Comparison of ENCODE assay signal across 10 mouse cellular contexts in the genomic region with DNA sequence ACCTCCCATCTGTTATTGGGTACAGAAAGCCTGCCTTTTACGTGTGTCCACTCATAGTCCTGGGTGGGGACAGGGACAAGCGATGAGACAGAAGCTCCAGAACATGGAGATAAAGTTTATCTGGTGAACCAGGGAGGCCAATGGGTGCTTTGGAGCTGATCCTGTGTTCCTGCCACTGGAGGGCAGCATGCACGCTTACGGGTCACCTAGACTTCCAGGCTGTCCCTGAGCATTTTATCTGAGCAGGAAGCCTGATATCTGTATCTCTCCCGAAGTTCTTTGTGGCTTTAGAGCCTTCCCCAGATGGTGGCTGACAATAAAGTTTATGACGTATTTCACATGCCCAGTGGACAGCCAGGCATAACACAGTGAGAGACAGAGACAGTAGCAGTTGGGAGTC. TPM values are rescaled to one million over a fixed set of nuclear protein-coding genes. Genes with fewer than 3 reads are reported as not detected.
DNase-seq lines count a peak whose midpoint lies in the region; ATAC-seq and TF ChIP-seq lines count a peak whose summit lies in the region.
"Had no signal": no experiment of that assay in that cellular context is flagged by ENCODE, and none has a peak within 500 bp of the region (broad histone marks: within the 10 kb centered on the region; RNA-seq: fewer than 3 reads in every experiment).

No protein-coding gene starts in this region.

- H3K27me3 ChIP-seq in embryonic facial prominence, embryonic 10.5 days (replicated peaks; ENCODE audit: low read depth, poor library complexity, severe bottlenecking), result no peaks in the 10 kb centered on the region; the same call in 1 of the 2 replicates
- H3K27me3 ChIP-seq in liver, postnatal 0 days (ENCODE audit: insufficient read depth, low read length), result no peaks in the 10 kb centered on the region
- H3K27me3 ChIP-seq in small intestine, adult 2 months (ENCODE audit: control insufficient read depth, insufficient read depth, low read length), result no peaks in the 10 kb centered on the region
- H3K27me3 ChIP-seq: heart, embryonic 15.5 days; neural tube, embryonic 12.5 days had no signal

- H3K9me3 ChIP-seq in embryonic facial prominence, embryonic 10.5 days, result no peaks in the 10 kb centered on the region
- H3K9me3 ChIP-seq in liver, postnatal 0 days (ENCODE audit: low read length), result no peaks in the 10 kb centered on the region
- H3K9me3 ChIP-seq: heart, embryonic 15.5 days; neural tube, embryonic 12.5 days had no signal

- no peak for DNase-seq in cerebellum, adult 9-10 months
- peak; percentile 55 for DNase-seq in right cerebral cortex, postnatal 14 days
- no peak for DNase-seq in right cerebral cortex, postnatal 36 days (ENCODE audit: low spot score in 2 of 2)
- peak; percentile 58 for DNase-seq in embryonic facial prominence, embryonic 10.5 days (ENCODE audit: low spot score)
- DNase-seq in kidney, adult 9 months, result peak; percentile 32
- peak; percentile 72 for DNase-seq in liver, postnatal 0 days

- TF ChIP-seq POLR2A in small intestine, adult 2 months (IDR thresholded peaks at IDR 0.05; ENCODE audit: low read depth, low read length), result no peak

- ATAC-seq in cerebellum, adult (ENCODE audit: insufficient number of reproducible peaks, low FRiP score, low TSS enrichment), result 0 out of 2 replicates have a peak, but pooled peaks have one; percentile 42
- ATAC-seq in liver, postnatal 0 days, result peak; percentile 87

- peak; percentile 60; the same call in 1 of the 2 replicates for TF ChIP-seq EP300 in liver, postnatal 0 days (IDR thresholded peaks at IDR 0.05; ENCODE audit: low read depth)

- 0 out of 2 replicates have a peak overlapping the region, but pooled peaks have one; percentile 20 for H3K4me2 ChIP-seq in liver, postnatal 0 days (ENCODE audit: low read depth, low read length)
- H3K4me2 ChIP-seq: heart, embryonic 15.5 days; neural tube, embryonic 12.5 days had no signal

- no peak overlapping the region for H3K9ac ChIP-seq in liver, postnatal 0 days (replicated peaks)
- H3K9ac ChIP-seq: heart, embryonic 15.5 days; neural tube, embryonic 12.5 days had no signal

- no peak overlapping the region for H3K4me3 ChIP-seq in embryonic facial prominence, embryonic 10.5 days
- no peak overlapping the region for H3K4me3 ChIP-seq in liver, postnatal 0 days (ENCODE audit: low read depth, low read length)
- no peak overlapping the region for H3K4me3 ChIP-seq in small intestine, adult 2 months (ENCODE audit: low read depth, low read length)
- H3K4me3 ChIP-seq: heart, embryonic 15.5 days; neural tube, embryonic 12.5 days had no signal

- no peaks in the 10 kb centered on the region for H3K36me3 ChIP-seq in embryonic facial prominence, embryonic 10.5 days (replicated peaks)
- H3K36me3 ChIP-seq in liver, postnatal 0 days (replicated peaks; ENCODE audit: insufficient read depth, low read length), result peaks cover 54% of the 10 kb centered on the region
- no peaks in the 10 kb centered on the region for H3K36me3 ChIP-seq in small intestine, adult 2 months (ENCODE audit: control insufficient read depth, insufficient read depth, low read length)
- H3K36me3 ChIP-seq: heart, embryonic 15.5 days; neural tube, embryonic 12.5 days had no signal

- no peak overlapping the region for H3K27ac ChIP-seq in embryonic facial prominence, embryonic 10.5 days (replicated peaks)
- H3K27ac ChIP-seq in liver, postnatal 0 days (ENCODE audit: low read depth), result no peak overlapping the region
- H3K27ac ChIP-seq in small intestine, adult 2 months (ENCODE audit: insufficient read depth, low read depth, low read length), result no peak overlapping the region
- H3K27ac ChIP-seq: heart, embryonic 15.5 days; neural tube, embryonic 12.5 days had no signal

- whole genome bisulfite sequencing in embryonic facial prominence, embryonic 10.5 days, result 48% methylated on average over 6 of the region's 6 CpGs
- WGBS in liver, postnatal 0 days (ENCODE audit: insufficient replicate concordance), result 31% methylated on average over 6 of the region's 6 CpGs
- 10% methylated on average over 6 of the region's 6 CpGs for WGBS in small intestine, adult 2 months

- no peaks in the 10 kb centered on the region for H3K4me1 ChIP-seq in embryonic facial prominence, embryonic 10.5 days
- H3K4me1 ChIP-seq in liver, postnatal 0 days (ENCODE audit: insufficient read depth), result peaks cover 9% of the 10 kb centered on the region; the same call in 1 of the 2 replicates
- no peaks in the 10 kb centered on the region for H3K4me1 ChIP-seq in small intestine, adult 2 months (ENCODE audit: control insufficient read depth, insufficient read depth, insufficient read length, low read length)
- H3K4me1 ChIP-seq: neural tube, embryonic 12.5 days had no signal

- TF ChIP-seq CTCF in liver, postnatal 0 days (IDR thresholded peaks at IDR 0.05; ENCODE audit: low read depth), result peak; percentile 83
- peak; percentile 63; the same call in 1 of the 2 replicates for TF ChIP-seq CTCF in small intestine, adult 2 months (IDR thresholded peaks at IDR 0.05; ENCODE audit: extremely low read depth, insufficient read length, insufficient replicate concordance, low read depth, low read length)

RNA-seq across cellular contexts. Expression of gene Steap3, which starts 41.2 kb away (rescaled TPM):
- polyA plus RNA-seq in embryonic facial prominence, embryonic 10.5 days (2016; fragmentation: Nextera tagmentation; extraction: Ambion mirVana), result 2.6 and 3.6 TPM in 2 replicates
- 27.2 TPM in 2 replicates for polyA plus RNA-seq in liver, postnatal 0 days (2015; fragmentation: Nextera tagmentation; extraction: Ambion mirVana)
- 11.2 and 12.9 TPM in 2 replicates for polyA plus RNA-seq in small intestine, adult 2 months (2012; rRNA removed)

Comparison
In these comparisons a context has a peak if more than half of its experiments do, and no peak if none do; other contexts are left out.
1. DNase-seq: peak in right cerebral cortex, postnatal 14 days (single experiment), embryonic facial prominence, embryonic 10.5 days (single experiment), kidney, adult 9 months (single experiment) and liver, postnatal 0 days (single experiment); none in cerebellum, adult 9-10 months (single experiment) and right cerebral cortex, postnatal 36 days (0 of 2).